Mouse (Mus musculus) lung, postnatal 0 days (tissue): ENCODE measurements at regions not wholly inside any gene's neighbourhood (a gene's known extent, or its start where the extent isn't known, plus 50 kb on each side); places are given as distances from the start of the nearest gene placed in this dataset.

ENCODE experiments used
- CTCF ChIP-seq: IDR thresholded peaks from 2 replicates; pipeline ENCODE4 v1.5.1; 2016; ENCODE audit warnings: antibody characterized with exemption, mild to moderate bottlenecking
- EP300 ChIP-seq: IDR thresholded peaks from 2 replicates; pipeline ENCODE4 v1.6.1; 2016; ENCODE audit warnings: antibody characterized with exemption, mild to moderate bottlenecking, control low read depth

DNA sequence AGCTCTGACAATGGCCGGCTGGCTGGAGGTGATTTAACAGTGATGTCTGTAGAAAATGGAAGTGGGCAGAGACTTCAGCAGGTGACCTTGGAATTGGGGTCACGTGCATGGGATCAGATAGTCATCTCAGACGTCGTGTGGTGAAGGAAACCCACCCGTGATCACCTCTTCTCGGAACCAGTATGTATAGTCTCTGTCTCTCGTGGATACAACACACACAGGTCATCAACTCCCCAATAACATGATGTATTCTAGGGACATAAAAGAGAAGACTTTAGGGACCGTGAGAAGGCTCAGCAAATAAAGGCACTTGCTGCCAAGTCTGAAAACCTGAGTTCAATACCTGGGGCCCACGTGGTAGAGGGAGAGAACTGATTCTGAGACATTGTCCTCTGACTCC is 70.2 kb downstream of the Mis18a start:
- no peak for TF ChIP-seq CTCF
- no peak for TF ChIP-seq EP300
